ENCODE assay signal across 12 mouse cellular contexts in genomic region chr3:84252776-84253654, GRCm38 (mm10). TPM values are rescaled to one million over a fixed set of nuclear protein-coding genes. Genes with fewer than 3 reads are reported as not detected.
DNase-seq lines count a peak whose midpoint lies in the region; ATAC-seq and TF ChIP-seq lines count a peak whose summit lies in the region.
"Had no signal": no experiment of that assay in that cellular context is flagged by ENCODE, and none has a peak within 500 bp of the region (broad histone marks: within the 10 kb centered on the region; RNA-seq: fewer than 3 reads in every experiment).

No protein-coding gene starts in this region.

- peak; percentile 96 for ATAC-seq in forebrain, embryonic 15.5 days (replicated peaks)
- peak; percentile 77 for ATAC-seq in neural tube, embryonic 15.5 days (ENCODE audit: low FRiP score)

- peak overlapping the region; percentile 22; the same call in 1 of the 2 replicates for H3K4me2 ChIP-seq in forebrain, embryonic 15.5 days (replicated peaks)
- peak overlapping the region; percentile 22 for H3K4me2 ChIP-seq in neural tube, embryonic 15.5 days

- H3K27me3 ChIP-seq in forebrain, embryonic 15.5 days, result no peaks in the 10 kb centered on the region
- no peaks in the 10 kb centered on the region for H3K27me3 ChIP-seq in neural tube, embryonic 15.5 days (replicated peaks)

- H3K36me3 ChIP-seq in forebrain, embryonic 15.5 days, result peaks cover 3% of the 10 kb centered on the region; the same call in 1 of the 2 replicates
- H3K36me3 ChIP-seq in neural tube, embryonic 15.5 days, result no peaks in the 10 kb centered on the region

- peak; percentile 49 to 65 for DNase-seq in frontal cortex, postnatal 10 days (ENCODE audit: low spot score in 2 of 2)
- no peak for DNase-seq in frontal cortex, postnatal 14 days (ENCODE audit: low spot score in 2 of 2)
- DNase-seq in layer of hippocampus, postnatal 10 days (ENCODE audit: low spot score in 2 of 2), result peak; percentile 62 to 72
- DNase-seq in gastrocnemius, postnatal 36 days, result no peak
- no peak for DNase-seq in gastrocnemius, adult 2 months
- DNase-seq in adrenal gland, postnatal 14 days, result no peak
- DNase-seq: cerebellum, adult 9-10 months; gastrocnemius, postnatal 10 days; kidney, adult 18-20 months; lung, adult 2 months had no signal

- peaks cover 71% of the 10 kb centered on the region for H3K4me1 ChIP-seq in forebrain, embryonic 15.5 days
- peaks cover 49% of the 10 kb centered on the region for H3K4me1 ChIP-seq in neural tube, embryonic 15.5 days

- H3K9me3 ChIP-seq in forebrain, embryonic 15.5 days, result no peaks in the 10 kb centered on the region
- H3K9me3 ChIP-seq in neural tube, embryonic 15.5 days (replicated peaks), result no peaks in the 10 kb centered on the region

- intact Hi-C loops in gastrocnemius, postnatal 36 days (cut with DNase I), result no loop called here
- intact Hi-C loops in gastrocnemius, adult 2 months (cut with DNase I), result no loop called here

- TF ChIP-seq CTCF in gastrocnemius, adult 2 months (IDR thresholded peaks at IDR 0.05), result no peak

- H3K4me3 ChIP-seq in forebrain, embryonic 15.5 days, result no peak overlapping the region
- H3K4me3 ChIP-seq in neural tube, embryonic 15.5 days (replicated peaks), result no peak overlapping the region
- no peak overlapping the region for H3K4me3 ChIP-seq in gastrocnemius, adult 2 months

- 25% methylated on average over 11 of the region's 11 CpGs for WGBS in forebrain, embryonic 15.5 days
- 35% methylated on average over 11 of the region's 11 CpGs for WGBS in neural tube, embryonic 15.5 days

- H3K27ac ChIP-seq in forebrain, embryonic 15.5 days (replicated peaks), result peak overlapping the region; percentile 98
- peak overlapping the region; percentile 75 for H3K27ac ChIP-seq in neural tube, embryonic 15.5 days (replicated peaks)
- H3K27ac ChIP-seq in gastrocnemius, adult 2 months, result no peak overlapping the region

- peak overlapping the region; percentile 29; the same call in 1 of the 2 replicates for H3K9ac ChIP-seq in forebrain, embryonic 15.5 days (replicated peaks)
- no peak overlapping the region for H3K9ac ChIP-seq in neural tube, embryonic 15.5 days (replicated peaks)

RNA-seq across cellular contexts. Expression of gene Trim2, which starts 53.7 kb away (rescaled TPM):
- polyA plus RNA-seq in forebrain, embryonic 15.5 days (2015; fragmentation: Nextera tagmentation; extraction: Ambion mirVana), result 188 and 194 TPM in 2 replicates
- total RNA-seq in layer of hippocampus, postnatal 10 days (2021), result 100 to 1,000 TPM; 267 to 271 TPM
- polyA plus RNA-seq in neural tube, embryonic 15.5 days (2015; fragmentation: Nextera tagmentation; extraction: Ambion mirVana), result 108 and 137 TPM in 2 replicates
- total RNA-seq in gastrocnemius, postnatal 36 days (2021), result 1 to 10 TPM; 2.7 to 3.3 TPM
- 1 to 10 TPM; 1.2 to 2.0 TPM for total RNA-seq in gastrocnemius, adult 2 months (2021)
- 53.5 and 56.7 TPM in 2 replicates for total RNA-seq in adrenal gland, postnatal 14 days (2021)

Comparison
In these comparisons a context has a peak if more than half of its experiments do, and no peak if none do; other contexts are left out.
1. DNase-seq: peak in frontal cortex, postnatal 10 days (2 of 2) and layer of hippocampus, postnatal 10 days (2 of 2); none in frontal cortex, postnatal 14 days (0 of 2), gastrocnemius, postnatal 36 days (0 of 2), gastrocnemius, adult 2 months (single experiment) and adrenal gland, postnatal 14 days (single experiment).
2. RNA of gene Trim2, which starts 53.7 kb away (total RNA-seq): 267 to 271 TPM in layer of hippocampus, postnatal 10 days and 53.5 to 56.7 TPM in adrenal gland, postnatal 14 days; 2.7 to 3.3 TPM in gastrocnemius, postnatal 36 days and 1.2 to 2.0 TPM in gastrocnemius, adult 2 months; every median in the first group is over 10 times any median in the second.